Mouse (Mus musculus) heart, adult 2 months (tissue): ENCODE results near the gene Pnlip.

Experiments
- CTCF ChIP-seq: fragments of 200-600 bp; IDR thresholded peaks from 2 replicates; pipeline ENCODE4 v1.8.1; 2022; ENCODE audit warnings: antibody characterized with exemption, mild to moderate bottlenecking, moderate library complexity
- EP300 ChIP-seq: fragments of 200-500 bp; IDR thresholded peaks from 2 replicates; pipeline ENCODE4 v1.6.1; 2011; ENCODE audit warnings: low read depth, low read length, control low read depth; ENCODE audit not compliant: insufficient read depth
- POLR2A ChIP-seq: fragments of 200-500 bp; IDR thresholded peaks from 2 replicates; pipeline ENCODE4 v1.6.1; 2011; ENCODE audit warnings: mild to moderate bottlenecking, low read depth, low read length, control low read depth; ENCODE audit not compliant: insufficient read depth

- TF ChIP-seq CTCF (peak; percentile 81), EP300 (no peak), POLR2A (no peak)
Measured at GRCm38 (mm10) chr19:58627406-58628337, 24.6 kb upstream of the Pnlip start.
